Mouse (Mus musculus) small intestine, adult 2 months (tissue): Measurements from ENCODE around the gene L3mbtl2. TPM values are rescaled to one million over a fixed set of nuclear protein-coding genes. Genes with fewer than 3 reads are reported as not detected.

Source experiments
- H3K27ac ChIP-seq: fragments of 200-500 bp; 2 replicates; pipeline ENCODE4 v1.5.1; 2012; ENCODE audit warnings: low read depth, low read length, control low read depth, inconsistent platforms; ENCODE audit not compliant: insufficient read depth
- H3K27me3 ChIP-seq: fragments of 200-500 bp; 2 replicates; pipeline ENCODE4 v1.6.1; 2012; ENCODE audit warnings: mild to moderate bottlenecking, moderate library complexity, low read length, inconsistent platforms; ENCODE audit not compliant: control insufficient read depth, insufficient read depth
- H3K36me3 ChIP-seq: fragments of 200-500 bp; 2 replicates; pipeline ENCODE4 v1.6.1; 2012; ENCODE audit warnings: mild to moderate bottlenecking, low read length, control low read depth, inconsistent platforms; ENCODE audit not compliant: control insufficient read depth, insufficient read depth
- H3K4me1 ChIP-seq: fragments of 200-500 bp; 2 replicates; pipeline ENCODE4 v1.6.1; 2012; ENCODE audit warnings: low read length, inconsistent platforms, mixed read lengths; ENCODE audit not compliant: control insufficient read depth, insufficient read depth, insufficient read length
- H3K4me3 ChIP-seq: fragments of 200-500 bp; 2 replicates; pipeline ENCODE4 v1.5.1; 2012; ENCODE audit warnings: low read depth, mild to moderate bottlenecking, control low read depth, inconsistent platforms, low read length, moderate library complexity
- CTCF ChIP-seq: fragments of 200-500 bp; IDR thresholded peaks from 2 replicates; pipeline ENCODE4 v1.5.1; 2012; ENCODE audit warnings: low read depth, mild to moderate bottlenecking, control low read depth, inconsistent platforms, low read length, moderate library complexity, mixed read lengths; ENCODE audit not compliant: insufficient replicate concordance, insufficient read length; ENCODE audit errors: extremely low read depth
- POLR2A ChIP-seq: fragments of 200-500 bp; IDR thresholded peaks from 2 replicates; pipeline ENCODE4 v1.6.1; 2012; ENCODE audit warnings: low read depth, mild to moderate bottlenecking, control low read depth, inconsistent platforms, low read length, moderate library complexity
- WGBS: fragments of 180-500 bp; shearing (Covaris S2); methylation state at CpG from one replicate; pipeline ENCODE4 v1.1.7; 2018; 5-methylcytosine and 5-hydroxymethylcytosine counted together
- polyA plus RNA-seq: library from polyadenylated mRNA; depleted of rRNA; stranded (reverse); fragments of >200 nt; gene quantifications from 2 replicates; pipeline ENCODE4 v1.2.3, GENCODE M21; 2012

The L3mbtl2 gene
- polyA plus RNA-seq, 1 experiment = 7.8 TPM

DNA sequence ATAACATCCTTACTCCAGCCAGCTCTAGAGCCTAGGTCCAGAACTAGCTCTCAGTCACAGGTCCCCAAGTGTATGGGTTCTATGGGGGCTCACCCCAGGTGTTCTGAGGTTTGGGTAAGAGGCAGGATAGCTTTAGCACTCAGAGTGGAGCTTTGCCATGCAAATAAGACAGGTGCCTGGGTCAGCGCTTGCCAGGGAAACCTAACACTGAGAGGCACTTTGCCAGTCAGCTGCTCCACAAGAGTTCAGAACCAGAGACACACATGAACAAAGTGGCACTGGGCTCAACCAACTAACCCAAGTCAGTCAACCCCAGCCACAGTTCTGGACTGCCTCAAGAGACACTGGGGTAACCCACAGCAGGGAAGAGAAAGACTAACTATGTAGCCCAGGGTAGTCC is 46.0 kb downstream of the L3mbtl2 start:
- TF ChIP-seq CTCF (no peak), POLR2A (no peak)
- H3K27ac ChIP-seq = no peak overlapping the region
- WGBS = 97% methylated on average over 1 of the region's 1 CpGs
- peaks cover 71% of the 10 kb centered on the region for H3K36me3 ChIP-seq
- no peaks in the 10 kb centered on the region for H3K27me3 ChIP-seq
- H3K4me1 ChIP-seq = no peaks in the 10 kb centered on the region
- no peak overlapping the region for H3K4me3 ChIP-seq

DNA sequence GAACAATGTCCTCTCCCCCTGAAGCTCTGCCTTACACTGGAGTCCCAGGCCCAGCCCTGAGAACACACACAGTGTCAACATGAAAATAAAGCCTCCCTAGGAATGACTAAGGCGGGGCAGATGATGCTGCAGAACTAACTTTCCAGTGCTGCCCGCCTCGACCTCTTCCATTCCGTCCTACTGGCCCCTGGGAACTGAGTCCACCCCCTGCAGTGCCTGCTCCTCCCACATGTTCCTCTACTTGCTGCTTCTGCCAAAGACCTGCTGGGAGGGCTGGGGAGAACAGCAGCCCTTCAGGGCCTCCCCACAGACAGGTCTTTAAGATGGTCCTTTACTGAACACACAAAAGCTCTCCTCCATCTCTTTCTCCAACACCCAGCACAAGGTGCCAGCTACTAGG is 47.1 kb downstream of the L3mbtl2 start:
- no peak overlapping the region for H3K4me3 ChIP-seq
- 80% methylated on average over 4 of the region's 4 CpGs for WGBS
- H3K27me3 ChIP-seq = no peaks in the 10 kb centered on the region
- H3K4me1 ChIP-seq = no peaks in the 10 kb centered on the region
- H3K27ac ChIP-seq = no peak overlapping the region
- H3K36me3 ChIP-seq = peaks cover 72% of the 10 kb centered on the region
- no peak for TF ChIP-seq CTCF
- TF ChIP-seq POLR2A = no peak

GRCm38 (mm10) chr15:81713742-81714141 is 50.1 kb downstream of the L3mbtl2 start:
- H3K4me1 ChIP-seq = no peaks in the 10 kb centered on the region
- no peak overlapping the region for H3K27ac ChIP-seq
- 77% methylated on average over 6 of the region's 6 CpGs for WGBS
- H3K4me3 ChIP-seq = no peak overlapping the region
- H3K27me3 ChIP-seq = no peaks in the 10 kb centered on the region
- TF ChIP-seq CTCF = no peak
- TF ChIP-seq POLR2A = no peak
- peaks cover 78% of the 10 kb centered on the region for H3K36me3 ChIP-seq

- Histone ChIP-seq H3K4me3 (no peak overlapping the region), H3K4me1 (no peaks in the 10 kb centered on the region), H3K27ac (no peak overlapping the region), H3K27me3 (no peaks in the 10 kb centered on the region), H3K36me3 (peaks cover 80% of the 10 kb centered on the region)
- 92% methylated on average over 9 of the region's 9 CpGs for WGBS
- no peak for TF ChIP-seq POLR2A
- no peak for TF ChIP-seq CTCF
Observed at GRCm38 (mm10) chr15:81718336-81719138, 54.8 kb downstream of the L3mbtl2 start.

- Histone ChIP-seq H3K27ac (no peak overlapping the region), H3K4me1 (no peaks in the 10 kb centered on the region), H3K27me3 (no peaks in the 10 kb centered on the region), H3K4me3 (no peak overlapping the region), H3K36me3 (peaks cover 76% of the 10 kb centered on the region)
- WGBS = 93% methylated on average over 6 of the region's 6 CpGs
- TF ChIP-seq POLR2A (no peak), CTCF (no peak)
Observed at GRCm38 (mm10) chr15:81719139-81719531, 55.4 kb downstream of the L3mbtl2 start.

- Histone ChIP-seq H3K27ac (no peak overlapping the region), H3K4me1 (0 out of 2 replicates have a peak, but pooled peaks cover 3% of the 10 kb centered on the region), H3K36me3 (peaks cover 54% of the 10 kb centered on the region), H3K4me3 (no peak overlapping the region), H3K27me3 (no peaks in the 10 kb centered on the region)
- TF ChIP-seq CTCF = no peak
- no peak for TF ChIP-seq POLR2A
- 91% methylated on average over 5 of the region's 5 CpGs for WGBS
Observed at GRCm38 (mm10) chr15:81722361-81722760, 58.7 kb downstream of the L3mbtl2 start.

DNA sequence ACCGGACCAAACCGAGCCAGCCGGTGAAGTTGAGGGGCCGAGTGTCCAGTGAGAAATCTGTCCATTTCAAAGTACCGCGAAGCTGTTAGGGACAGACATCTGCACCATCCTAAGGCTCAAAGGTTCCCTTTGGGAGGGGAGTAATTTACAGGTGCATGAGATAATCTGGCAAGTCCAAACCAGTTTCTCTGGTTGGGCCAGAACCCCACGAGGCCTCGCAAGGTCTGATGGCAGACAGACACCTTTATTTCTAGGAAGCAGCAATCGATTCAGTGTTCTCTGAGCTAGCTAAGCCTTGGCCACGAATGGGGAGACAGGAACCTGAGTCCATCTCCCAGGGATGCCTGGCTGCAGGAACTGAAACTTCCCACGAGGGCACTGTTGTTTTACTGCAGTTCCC is 60.0 kb downstream of the L3mbtl2 start:
- 0 out of 2 replicates have a peak, but pooled peaks cover 3% of the 10 kb centered on the region for H3K4me1 ChIP-seq
- H3K27me3 ChIP-seq = no peaks in the 10 kb centered on the region
- H3K27ac ChIP-seq = no peak overlapping the region
- H3K36me3 ChIP-seq = peaks cover 47% of the 10 kb centered on the region
- H3K4me3 ChIP-seq = no peak overlapping the region
- WGBS = 33% methylated on average over 11 of the region's 11 CpGs
- TF ChIP-seq POLR2A = no peak
- TF ChIP-seq CTCF = no peak
